Mouse (Mus musculus) yolk sac, embryonic 10.5 days (tissue): Measurements from ENCODE around the gene Mrpl45.
"Not testable (repeated sequence)": the region's sequence is repeated elsewhere in the genome, so short reads cannot be mapped to it uniquely, and the experiment has no call there.

Source experiments
- DNase-seq: peaks from one replicate; pipeline ENCODE4 v3.0.0-alpha.2; 2017; ENCODE audit warnings: low spot score

Gene Mrpl45

DNA sequence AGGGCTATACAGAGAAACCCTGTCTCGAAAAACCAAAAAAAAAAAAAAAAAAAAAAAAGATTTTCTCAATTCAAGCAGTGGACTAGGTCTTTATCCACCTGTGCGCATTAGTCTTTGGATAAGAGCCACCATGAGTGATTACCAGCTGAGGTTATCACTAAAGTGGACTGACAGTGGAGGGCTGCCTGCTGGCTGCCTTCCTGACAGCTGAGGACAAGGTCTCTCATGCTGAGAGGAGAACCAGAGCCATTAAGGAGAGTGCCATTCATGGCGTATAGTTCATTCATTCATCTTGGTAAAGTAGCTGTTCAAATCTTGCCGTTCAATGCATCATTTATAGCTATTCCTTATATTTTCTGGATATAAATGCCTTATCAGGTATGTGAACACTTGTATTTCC, 19.0 kb upstream of the Mrpl45 start:
- DNase-seq = no peak

DNA sequence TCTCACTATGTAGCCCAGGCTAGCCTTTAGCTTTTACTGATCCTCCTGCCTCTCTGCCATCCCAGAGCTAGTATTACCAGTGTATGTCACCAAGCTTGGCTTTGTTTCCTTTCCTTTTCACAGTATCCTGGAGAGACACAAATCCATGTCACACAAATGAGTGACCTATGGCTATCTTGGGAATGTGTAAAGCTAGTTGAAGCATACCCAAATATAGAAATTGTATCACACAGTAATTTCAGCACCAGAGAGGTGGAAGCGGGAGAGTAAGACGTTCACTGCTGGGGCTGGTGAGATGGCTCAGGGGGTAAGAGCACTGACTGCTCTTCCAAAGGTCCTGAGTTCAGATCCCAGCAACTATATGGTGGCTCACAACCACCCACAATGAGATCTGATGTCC, 15.6 kb upstream of the Mrpl45 start:
- no peak for DNase-seq

DNA sequence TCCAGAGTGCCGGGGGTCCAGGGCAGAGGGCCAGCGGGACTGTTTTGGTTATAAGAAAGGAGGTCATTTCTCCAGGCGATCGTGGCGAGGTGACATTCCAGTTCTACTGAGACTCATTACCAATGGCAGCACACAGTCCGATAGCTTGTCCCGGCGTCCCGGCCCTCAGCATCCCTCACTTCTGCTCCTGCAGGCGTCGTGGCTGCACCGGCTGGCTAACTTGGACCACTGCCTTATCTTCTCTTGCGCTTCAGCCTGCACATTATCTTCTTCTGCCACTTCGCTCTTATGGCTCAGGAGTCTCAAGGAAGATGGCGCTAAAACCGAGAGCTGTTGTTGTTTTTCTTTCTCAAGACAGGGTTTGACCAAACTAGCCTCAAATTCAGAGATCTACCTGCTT, 14.1 kb upstream of the Mrpl45 start:
- no peak for DNase-seq

DNA sequence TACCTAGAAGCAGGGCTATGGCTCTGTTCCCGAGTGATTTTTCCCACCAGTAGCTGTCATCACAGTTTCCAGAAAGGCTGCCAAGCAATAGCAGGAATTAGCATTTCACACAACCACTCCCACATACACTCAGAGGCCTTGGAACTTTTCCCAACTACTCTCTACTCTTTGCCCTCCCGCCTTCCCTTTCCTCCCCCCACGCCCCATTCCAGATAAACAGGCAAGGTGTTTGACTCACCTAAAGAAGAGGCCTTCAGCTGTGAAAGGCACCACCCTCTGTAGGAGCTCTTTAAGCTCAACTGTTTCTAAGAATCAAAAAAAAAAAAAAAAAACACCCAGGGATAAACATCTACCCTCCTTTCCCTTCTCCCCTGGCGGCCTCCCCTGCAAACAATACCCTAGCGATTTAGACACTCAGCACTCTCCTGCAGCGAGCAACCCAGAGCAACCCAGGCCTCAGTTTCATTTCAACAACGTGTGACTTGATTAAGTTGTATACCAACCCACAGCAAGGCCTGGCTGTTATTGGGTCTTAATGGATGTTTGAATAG, 13.2 kb upstream of the Mrpl45 start:
- no peak for DNase-seq

DNA sequence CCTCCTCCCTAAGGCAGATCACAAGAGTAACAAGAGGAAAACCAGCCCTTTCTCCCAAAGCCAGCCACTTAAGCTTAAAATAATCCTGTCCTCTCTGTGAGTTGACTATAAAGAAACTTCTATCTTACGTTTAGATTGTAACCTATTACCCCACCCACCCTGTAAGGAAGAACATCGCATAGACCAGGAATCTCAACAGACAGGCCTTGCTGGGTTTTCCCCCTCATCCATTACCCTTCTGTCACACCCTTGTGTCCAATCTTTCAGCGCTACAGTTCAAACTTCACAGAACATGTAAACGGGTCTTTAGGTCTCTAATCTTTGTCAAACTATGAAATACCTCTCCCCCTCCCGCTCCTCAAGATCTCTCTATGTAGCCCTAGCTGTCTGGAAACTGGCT, 10.9 kb upstream of the Mrpl45 start:
- DNase-seq = no peak

DNA sequence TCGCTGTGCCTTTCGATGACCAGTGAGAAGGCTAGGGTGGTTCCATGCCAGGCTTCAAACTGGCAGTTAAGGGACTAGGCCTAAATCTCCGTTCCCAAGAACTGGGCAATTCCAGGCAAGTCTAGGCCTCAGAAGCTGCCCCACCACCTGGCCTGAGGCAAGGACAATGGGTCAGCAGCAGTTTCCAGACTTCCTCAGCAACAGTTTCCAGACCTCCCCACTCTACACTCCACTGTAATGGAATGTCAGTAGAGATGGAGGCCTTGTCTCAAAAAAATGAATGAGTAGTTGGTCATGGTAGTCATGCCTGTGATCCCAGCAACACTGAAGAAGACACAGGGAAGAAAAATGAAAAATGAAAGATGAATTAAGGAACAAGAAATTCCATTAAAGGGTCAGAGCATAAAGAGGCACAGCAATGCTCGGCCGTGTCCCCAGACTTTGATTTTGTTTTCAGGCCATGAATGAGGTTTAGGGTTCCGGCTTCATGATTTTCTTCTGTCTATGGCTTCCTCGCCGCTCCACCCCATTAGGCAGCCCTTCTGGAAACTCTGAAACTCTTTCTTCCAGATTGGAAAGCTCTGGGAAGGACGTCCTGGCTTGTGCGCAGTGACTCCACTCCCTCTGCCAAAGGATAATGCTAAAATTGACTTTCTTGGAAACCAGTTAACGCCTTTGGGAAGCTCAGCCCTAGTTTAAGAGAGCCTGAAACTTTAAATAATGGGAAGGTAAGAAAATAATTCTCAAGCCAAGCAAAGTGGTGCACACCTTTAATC, 8.0 kb upstream of the Mrpl45 start:
- DNase-seq = no peak

DNA sequence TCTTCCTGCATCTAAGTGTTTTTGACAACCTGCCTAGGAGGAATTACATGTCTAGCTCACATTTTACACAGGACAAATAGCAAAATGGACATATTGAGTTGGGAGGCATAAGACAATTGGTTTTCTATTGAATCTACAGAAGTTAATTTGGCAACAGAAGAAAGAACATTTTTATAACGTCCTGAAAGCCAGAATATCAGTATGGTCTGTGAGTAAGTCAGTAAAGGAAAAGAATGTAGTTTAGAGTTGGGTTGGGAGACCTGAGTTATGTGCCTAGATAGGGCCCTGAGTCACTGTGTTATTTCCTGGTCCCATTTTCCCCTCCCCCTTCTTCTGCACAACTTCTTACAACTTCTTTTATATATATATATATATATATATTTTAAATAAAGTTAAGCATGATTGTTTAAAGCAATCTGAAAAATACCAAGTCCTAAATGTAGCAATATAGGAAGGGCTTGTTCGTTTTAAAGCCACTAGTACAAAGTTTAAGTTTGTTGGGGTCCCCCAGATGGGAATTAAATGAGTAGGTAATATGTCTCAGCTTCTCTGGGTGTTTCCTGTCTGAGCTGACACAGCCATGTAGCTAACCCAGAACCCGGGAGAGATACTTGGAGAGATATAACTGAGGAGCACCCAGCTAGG, 6.6 kb upstream of the Mrpl45 start:
- DNase-seq = no peak

DNA sequence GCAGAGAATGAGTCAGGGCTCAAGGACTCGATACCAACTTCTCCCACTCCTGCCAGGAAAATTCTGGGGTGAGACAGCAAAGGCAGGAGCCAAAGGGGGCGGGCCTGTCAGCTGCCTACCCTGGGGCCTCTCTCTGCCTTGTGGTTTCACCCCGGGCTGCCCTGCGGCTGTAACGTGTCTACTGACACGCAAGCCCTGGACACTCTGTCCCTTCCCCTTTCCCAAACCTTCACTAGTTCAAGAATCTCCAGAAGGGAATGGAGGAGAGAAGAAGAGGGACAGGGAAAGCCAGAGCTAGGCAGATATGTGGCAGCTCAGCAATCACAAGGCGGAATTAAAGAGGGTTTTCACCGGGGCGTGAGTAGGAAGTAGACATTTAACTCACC, 6.1 kb upstream of the Mrpl45 start:
- DNase-seq = no peak

DNA sequence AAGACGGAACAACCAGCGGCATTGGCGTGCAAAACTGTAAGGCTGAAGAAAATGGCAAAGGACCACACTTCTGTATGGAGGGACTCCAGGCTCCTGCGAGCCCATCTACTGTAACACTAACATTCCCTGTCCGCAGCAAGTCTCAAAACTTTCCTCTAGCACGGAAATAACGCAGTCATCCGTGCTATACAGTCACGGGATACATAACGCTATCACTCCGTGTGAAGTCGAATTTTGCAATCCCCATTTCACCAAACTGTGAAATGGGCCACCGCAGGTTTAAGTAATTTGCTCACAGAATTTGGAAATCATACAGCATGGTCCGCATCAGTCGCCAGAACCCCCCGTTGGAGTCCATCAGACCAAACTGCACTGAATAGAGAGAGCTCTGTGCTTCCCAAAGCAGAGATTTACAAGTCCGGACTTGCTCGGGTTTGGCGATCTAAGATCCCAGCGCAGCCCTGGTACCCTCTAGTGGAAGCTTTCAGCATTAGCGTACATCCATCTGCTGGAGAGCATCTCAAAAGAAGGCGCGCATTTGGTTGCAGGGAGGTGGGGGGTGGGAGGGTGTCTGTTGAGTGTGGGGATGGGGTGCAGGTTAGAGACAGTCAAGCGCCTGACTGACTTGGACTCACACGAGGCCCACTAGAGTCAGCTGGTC, 5.5 kb upstream of the Mrpl45 start:
- DNase-seq = peak; percentile 83

DNA sequence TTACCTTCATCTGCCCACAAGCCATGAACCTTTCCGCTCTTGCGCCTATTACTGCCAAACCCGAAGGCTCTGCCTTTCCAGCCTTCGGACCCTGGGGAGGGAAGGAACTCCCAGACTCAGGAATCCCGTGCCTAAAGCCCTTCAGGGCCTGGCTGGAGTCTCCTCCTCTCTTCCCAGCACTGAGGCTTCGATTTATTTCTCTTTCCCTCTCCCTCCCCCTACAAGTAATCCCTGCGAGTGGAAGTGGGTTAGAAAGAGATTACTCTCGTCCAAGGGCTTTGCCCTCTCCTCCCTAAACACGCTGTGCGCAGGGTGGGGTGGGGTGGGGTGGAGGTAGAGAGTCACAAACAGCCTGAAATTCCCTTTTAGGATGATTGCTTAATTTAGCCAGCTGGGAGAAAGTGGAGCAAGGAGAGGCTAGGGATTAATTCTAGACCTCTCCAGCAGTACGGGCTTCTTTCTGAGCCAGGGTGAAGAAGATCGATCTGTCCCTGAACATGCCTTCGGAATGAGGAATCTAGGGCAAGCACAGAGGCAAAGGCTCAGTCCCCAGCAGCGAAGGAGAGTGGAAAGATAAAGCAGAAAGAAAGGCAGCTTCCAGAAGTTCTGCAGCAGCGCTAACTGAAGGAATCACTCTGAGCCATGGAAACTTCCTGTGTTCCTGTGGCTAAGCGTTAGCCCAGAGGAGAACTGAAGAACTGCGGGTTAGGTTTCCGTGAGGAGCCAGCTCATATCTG, 4.5 kb upstream of the Mrpl45 start:
- no peak for DNase-seq

DNA sequence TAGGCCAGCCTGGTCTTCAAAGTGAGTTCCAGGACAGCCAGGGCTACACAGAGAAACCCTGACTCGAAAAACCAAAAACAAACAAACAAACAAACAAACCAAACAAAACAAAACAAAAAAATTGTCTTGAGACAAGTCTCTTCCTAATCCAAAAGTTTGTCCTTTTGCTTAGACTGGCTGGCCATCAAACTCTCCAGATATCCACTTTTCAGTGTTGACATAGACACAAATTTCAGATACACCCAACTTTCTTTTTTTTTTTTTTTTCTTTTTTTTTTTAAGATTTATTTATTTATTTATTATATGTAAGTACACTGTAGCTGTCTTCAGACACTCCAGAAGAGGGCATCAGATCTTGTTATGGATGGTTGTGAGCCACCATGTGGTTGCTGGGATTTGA, 2.6 kb upstream of the Mrpl45 start:
- not testable (repeated sequence) for DNase-seq

DNA sequence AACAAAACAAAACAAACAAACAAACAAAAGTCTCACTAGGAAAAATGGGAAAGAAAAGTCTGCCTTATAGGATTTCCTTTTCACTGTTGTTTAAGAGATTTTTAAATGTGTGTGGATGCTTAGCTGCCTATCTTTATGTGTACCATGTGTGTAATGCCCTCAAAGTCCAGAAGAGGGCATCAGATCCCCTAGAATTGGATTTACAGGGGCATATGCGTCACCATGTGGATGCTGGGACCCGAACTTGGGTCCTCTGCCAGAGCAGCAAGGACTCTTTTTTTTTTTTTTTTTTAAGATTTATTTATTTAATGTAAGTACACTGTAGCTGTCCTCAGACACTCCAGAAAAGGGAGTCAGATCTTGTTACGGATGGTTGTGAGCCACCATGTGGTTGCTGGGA, 1.4 kb upstream of the Mrpl45 start:
- no peak for DNase-seq

DNA sequence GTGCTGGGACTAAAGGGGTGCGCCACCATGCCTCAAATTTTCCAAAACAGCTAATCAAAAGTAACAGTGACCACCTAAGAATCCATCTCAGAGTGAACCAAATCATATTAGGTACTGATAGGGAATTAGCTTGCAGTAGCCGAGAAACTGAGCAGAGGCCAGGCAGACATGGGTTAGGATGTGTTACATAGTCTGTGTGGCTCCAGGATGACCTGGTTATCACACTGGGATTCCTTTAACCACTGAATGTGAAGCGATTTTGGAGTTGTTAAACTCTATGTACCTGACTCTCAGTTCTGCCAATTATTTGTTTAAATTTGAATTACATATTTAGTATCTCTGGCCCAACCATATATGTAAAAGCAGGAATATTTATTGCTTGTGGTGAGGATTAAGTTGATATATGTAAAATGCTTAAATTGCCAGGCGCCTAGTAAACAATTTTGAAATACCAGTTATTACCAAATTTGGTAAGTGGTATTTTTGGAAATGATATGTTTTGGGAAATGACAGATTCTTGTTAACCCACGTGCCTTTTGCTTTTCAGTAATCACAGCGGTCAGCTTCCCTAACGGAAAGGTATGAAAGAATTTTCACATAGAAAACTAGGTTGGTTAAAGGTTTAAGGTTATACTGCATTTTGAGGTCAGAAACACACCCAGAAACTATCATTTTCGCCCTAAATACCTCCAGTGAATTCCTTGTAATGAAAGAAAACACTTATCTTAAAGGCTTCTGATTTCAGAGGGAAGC, 589 bp upstream of the Mrpl45 start:
- DNase-seq = no peak

DNA sequence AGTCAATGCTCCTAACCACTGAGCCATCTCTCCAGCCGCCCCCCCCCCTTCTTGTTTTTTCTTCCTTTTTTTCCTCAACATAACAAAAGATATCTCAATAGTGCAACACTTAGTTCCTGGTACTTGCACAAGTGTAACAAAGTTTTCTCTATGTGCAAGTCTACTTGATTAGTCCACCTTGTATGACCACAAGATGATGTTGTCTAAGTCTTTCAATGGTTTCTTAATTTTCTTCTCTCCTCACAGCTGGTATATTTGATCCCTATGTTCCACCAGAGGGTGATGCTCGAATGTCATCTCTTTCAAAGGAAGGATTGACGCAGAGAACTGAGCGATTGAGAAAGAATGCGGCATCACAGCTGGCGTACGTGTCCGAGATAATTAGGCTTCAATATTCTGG, 5.7 kb downstream of the Mrpl45 start:
- no peak for DNase-seq

DNA sequence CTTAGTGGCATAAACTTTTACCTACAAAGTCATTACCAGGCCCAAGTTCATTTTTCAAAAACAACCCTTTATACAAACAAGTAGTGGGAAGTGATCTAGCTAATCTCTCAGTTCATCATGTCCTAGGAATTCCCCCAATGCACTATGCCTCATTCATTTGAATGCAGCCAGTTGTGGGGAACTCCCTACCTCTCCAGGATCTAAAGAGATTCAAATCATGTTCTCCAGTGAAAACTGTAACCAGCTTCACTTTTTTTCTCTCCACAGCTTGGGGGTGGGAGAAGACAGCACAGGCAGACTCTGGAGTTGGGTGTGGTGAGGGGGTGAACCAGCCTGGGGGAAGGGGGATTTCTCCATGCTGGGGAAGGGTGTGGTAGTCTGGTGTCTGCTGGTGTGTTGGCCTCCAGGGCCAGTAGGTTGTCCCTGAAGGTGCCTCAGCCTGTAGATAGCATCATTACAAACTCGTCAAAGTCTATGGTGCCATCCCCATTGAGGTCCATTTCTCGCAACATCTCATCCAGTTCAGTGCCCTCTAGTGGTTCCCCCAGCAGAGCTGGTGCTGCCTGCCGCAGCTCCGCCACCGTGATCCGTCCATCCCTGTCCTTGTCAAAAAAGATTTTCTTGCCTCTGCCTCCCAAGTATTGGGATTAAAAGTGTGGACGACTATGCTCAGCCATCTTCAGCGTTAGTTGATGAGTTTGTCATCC, 6.5 kb downstream of the Mrpl45 start:
- not testable (repeated sequence) for DNase-seq

DNA sequence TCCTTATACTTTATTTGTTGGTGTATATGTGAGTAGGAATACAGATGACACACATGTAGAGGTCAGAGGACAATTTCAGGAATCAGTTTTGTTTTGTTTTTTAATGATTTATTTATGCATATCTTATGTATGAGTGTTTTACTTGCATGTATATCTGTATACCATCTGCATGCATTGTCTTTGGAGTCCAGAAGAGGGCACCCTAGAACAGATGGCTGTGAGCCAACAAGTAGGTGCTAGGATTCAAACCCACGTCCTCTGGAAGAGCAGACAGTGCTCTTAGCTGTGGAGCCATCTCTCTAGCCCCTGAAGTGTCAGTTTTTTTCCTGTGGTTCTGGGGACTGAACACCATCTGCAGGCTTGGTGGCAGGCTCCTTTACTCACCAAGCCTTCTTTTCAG, 9.7 kb downstream of the Mrpl45 start:
- no peak for DNase-seq

DNA sequence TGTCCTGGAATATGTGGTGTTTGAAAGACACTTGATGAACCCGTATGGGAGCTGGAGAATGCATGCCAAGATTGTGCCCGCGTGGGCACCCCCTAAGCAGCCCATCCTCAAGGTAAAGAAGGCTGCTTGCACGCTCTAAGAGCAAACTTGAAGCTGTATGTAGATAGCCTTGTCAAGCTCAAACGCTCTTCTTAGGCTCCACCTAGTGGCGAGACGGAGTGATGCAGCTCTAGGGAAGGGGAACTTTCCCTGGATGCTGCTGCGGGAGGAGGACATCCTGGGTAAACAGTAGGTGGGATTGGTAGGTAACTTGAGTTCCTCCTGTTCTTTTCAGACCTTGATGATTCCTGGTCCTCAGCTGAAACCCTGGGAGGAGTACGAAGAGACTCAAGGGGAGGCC, 12.6 kb downstream of the Mrpl45 start:
- DNase-seq = peak; percentile 51

DNA sequence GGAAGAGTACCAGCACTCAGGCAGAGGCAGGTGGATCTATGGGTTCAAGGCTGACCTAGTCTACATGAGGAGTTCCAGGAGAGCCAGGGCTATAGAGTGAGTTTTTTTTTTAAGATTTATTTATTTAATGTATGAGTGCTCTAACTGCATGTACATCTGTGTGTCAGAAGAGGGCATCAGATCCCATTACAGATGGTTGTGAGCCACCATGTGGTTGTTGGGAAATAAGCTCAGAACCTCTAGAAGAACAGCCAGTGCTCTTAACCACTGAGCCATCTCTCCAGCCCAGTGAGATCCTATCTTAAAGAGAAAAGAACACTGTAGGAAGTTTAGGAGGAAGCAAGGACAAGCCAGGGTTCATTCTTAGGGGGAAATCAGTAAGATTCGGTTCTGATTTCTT, 14.8 kb downstream of the Mrpl45 start:
- DNase-seq = no peak

DNA sequence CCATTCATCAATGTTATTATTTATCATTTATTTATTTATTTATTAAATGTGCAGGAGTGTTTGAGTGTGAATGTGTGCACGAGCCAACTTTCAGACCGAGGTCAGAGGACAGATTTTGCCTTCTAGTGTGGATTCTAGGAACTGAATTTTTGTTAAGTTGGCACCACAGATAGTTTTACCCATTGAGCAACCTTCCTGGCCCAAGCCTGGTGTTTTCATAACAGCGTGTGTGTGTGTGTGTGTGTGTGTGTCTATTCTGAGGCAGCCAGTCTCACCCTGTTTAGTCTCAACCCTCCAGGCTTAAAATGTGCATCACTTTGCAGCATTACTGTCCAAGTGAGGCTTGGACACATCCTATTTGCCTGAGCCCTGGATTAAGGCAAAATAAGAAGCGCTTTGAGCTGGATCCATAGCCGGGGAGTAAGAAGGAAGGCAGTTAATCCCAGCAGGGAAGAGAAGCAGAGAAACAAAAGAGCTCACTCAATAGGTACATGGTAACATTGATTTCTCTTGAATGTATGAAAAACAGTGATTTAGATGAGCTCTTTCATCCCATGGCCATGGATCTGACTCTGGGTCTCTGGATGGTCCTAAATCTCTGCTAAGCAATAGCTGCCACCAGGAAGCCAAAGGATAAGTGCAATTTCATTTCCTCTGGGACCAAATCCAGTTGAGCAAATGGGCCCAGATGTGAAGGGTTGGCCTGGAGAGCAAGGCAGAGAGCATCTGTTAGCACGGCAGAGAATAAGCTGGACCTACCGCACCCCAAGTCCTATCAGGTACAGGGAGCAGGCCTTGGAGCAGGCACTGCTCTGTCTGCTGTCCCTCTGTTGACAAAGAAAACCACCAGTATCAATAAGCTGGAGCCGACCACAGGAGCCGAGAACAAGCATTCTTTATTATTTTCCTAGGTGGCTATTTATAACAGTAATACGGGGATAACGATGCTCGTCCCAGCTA, 16.0 kb downstream of the Mrpl45 start:
- DNase-seq = no peak

DNA sequence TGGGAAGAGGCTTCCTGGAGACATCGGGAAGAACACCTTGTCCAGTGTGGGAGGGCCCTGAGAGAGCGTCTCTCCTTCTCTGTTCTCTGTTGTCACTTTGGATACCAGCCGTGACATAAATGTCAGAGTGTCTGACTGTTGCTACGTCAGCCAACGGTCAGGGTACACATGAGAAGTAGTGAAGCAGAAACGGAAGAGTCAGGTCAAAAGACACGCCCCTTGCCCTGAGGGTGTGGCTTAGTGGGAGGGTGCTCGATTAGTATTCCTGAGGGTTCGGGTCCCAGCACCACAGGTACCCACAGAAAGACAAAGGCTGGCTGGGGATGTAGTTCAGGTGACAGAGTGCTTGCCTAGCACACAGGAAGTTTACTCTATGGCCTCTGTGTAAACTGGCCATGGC, 17.5 kb downstream of the Mrpl45 start:
- peak; percentile 38 for DNase-seq
